Mouse (Mus musculus): ENCODE data around the gene Gbx2.

Gene Gbx2

DNA sequence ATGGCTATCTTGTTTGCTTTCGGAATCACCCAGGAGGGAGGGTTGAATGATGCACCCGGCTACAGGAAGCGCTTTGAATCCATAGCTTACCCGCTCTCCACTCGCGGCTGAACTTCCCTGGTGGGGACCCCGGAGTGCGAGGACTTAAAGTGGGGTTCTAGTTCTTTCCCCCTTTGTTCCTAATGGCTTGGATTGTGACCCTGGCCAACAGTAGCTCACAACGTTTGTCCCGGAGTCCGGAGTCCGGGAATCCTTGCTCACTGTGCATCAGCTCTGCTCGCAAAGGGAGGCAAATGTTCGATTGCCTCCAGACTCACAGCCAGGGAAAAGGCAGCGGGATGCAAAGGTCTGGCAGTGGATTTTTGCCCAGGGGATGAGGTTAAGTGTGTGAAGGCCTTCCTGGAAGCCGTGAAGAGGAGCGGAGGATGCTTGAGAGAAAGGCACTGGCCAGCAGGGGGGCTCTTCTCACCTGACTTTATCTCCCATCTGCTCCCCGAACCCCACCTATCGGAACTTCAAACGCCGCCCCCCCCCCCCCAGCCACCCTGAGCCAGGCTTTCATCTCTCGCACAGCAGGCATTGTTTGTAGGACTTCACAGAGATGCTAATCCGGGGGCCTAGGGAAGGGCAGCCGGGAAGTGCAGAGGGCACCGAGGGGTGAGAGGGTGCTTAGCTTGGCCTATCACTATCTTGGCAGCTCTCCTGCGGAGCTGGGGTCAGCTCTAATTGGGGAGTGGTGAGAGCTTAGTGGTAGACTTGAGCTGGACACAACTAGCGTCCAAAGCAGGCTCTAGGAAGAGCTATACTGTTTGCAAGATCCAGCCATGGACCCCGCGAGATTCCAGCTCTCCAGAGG is 4.7 kb upstream of the Gbx2 start:
- DNase-seq (ENCODE audit: low spot score), result no peak

GRCm38 (mm10) chr1:89934316-89935260 is 3.6 kb upstream of the Gbx2 start:
- DNase-seq (ENCODE audit: low spot score), result no peak

- no peak for DNase-seq (ENCODE audit: low spot score)
These were observed 2.8 kb upstream of the Gbx2 start for GRCm38 (mm10) chr1:89933786-89934185.

DNA sequence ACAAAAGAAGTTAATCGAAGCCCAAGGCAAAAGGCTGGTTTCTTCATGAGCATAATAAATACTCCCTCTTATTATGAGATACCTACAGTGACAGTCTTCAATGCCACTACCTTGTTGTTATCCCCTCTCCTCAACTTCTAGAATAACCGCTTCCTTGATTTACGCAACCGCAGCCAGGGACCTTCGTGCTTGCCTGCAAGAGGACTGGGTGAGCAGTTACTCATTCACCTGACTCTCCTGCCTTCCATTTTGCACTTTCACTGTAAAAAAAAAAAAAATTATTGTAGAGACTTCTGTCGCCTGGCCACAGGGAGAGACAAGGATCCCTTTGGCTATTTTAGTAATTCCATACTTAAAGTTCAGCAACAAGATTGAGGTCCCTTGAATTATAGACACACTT is 2.0 kb upstream of the Gbx2 start:
- DNase-seq (ENCODE audit: low spot score), result no peak

DNA sequence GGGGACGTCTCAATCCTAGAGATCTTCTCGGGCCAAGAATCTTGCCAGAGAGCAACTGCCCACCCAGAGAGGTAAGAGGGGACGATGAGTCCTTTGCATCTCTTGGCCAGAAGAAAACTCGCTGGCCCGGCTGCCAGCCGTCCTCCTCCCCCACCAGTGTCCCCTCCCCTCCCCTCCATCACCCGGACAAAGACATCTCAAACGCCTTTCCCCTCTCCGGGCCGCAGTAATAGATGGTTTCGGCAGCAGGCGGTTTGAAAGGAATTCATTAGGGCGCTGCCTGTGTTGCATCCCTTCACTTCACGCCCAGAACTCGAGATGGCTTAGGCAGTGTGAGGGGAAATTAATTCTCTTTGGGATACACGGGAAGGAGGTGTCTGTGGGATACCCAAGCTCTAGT is 1.6 kb upstream of the Gbx2 start:
- no peak for DNase-seq (ENCODE audit: low spot score)

GRCm38 (mm10) chr1:89932021-89932423 is 1.0 kb upstream of the Gbx2 start:
- DNase-seq (ENCODE audit: low spot score), result no peak

- DNase-seq (ENCODE audit: low spot score), result no peak
These were observed 428 bp downstream of the Gbx2 start for GRCm38 (mm10) chr1:89930551-89930950.

GRCm38 (mm10) chr1:89929721-89930505 is 1.1 kb downstream of the Gbx2 start:
- DNase-seq (ENCODE audit: low spot score), result no peak

- no peak for DNase-seq (ENCODE audit: low spot score)
These were observed 1.8 kb downstream of the Gbx2 start for GRCm38 (mm10) chr1:89929181-89929580.

DNA sequence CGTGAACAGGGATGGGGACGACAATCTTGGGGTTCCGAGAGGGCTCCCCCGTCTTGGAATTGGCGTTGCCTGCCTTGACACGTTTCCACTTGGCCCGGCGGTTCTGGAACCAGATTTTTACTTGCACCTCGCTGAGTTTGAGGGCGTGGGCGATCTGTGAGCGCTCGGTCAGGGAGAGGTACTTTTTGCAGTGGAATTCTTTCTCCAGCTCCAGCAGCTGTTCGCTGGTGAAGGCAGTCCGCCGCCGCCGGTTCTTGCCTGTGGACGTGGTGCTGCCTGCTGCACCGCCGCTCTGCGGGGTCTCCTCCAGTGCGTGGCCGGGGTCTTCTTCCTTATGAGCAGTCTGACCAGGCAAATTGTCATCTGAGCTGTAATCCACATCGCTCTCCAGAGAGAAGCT is 2.3 kb downstream of the Gbx2 start:
- no peak for DNase-seq (ENCODE audit: low spot score)

DNA sequence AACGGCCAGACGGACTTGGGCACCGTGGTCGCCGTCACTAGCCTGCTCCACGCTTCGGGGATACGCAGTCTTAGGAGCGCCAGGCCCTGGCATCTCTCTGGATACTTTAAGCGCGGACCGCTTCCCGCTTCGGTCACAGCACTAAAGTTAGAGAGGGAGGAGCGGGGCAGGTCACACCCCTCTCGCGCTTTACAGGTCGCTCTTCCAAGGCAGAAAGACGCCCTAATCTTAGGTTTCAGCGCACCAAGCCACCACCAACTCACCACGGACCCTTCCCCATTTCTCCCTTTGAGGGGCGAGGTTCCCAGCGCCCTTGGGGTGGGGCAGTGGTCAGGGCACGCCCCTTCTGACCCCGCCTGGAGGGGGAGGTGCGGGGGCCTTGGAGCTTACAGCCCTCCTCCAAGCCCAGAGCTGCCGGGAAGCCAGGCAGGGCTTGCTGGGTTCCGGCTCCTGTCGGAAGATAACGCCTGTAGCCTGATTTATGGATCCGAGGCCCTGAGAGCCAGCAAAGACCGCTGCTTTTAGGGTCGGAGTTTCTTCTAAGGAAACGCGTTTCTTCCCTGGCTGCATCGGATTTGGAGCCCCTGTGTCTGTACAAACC is 3.8 kb downstream of the Gbx2 start:
- DNase-seq (ENCODE audit: low spot score), result no peak

- no peak for DNase-seq (ENCODE audit: low spot score)
These were observed 4.4 kb downstream of the Gbx2 start for GRCm38 (mm10) chr1:89926583-89927060.

GRCm38 (mm10) chr1:89925501-89926190 is 5.3 kb downstream of the Gbx2 start:
- no peak for DNase-seq (ENCODE audit: low spot score)

- no peak for DNase-seq (ENCODE audit: low spot score)
These were observed 7.3 kb downstream of the Gbx2 start for GRCm38 (mm10) chr1:89923642-89924020.

GRCm38 (mm10) chr1:89922883-89923641 is 7.9 kb downstream of the Gbx2 start:
- no peak for DNase-seq (ENCODE audit: low spot score)

DNA sequence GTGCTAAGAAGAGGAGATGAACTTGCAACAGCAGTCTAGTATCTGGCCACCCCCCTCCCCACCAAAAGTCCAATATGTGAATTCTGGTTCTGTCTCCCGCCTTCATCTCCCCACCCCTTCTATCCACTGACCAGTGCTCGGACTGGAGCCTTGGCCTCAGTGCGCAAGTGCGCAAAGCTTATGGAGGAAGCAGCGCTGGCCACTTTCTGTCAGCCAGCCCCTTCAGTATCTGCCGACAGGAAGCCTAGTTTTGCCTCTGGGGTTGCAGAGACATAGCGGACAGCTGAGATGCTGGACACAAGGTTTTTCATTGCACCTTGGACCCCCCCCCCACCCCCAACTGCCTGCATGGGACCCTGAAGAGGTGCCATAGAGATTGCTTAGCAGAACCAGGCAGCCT is 8.7 kb downstream of the Gbx2 start:
- no peak for DNase-seq (ENCODE audit: low spot score)

GRCm38 (mm10) chr1:89921806-89922205 is 9.2 kb downstream of the Gbx2 start:
- DNase-seq (ENCODE audit: low spot score), result no peak

DNA sequence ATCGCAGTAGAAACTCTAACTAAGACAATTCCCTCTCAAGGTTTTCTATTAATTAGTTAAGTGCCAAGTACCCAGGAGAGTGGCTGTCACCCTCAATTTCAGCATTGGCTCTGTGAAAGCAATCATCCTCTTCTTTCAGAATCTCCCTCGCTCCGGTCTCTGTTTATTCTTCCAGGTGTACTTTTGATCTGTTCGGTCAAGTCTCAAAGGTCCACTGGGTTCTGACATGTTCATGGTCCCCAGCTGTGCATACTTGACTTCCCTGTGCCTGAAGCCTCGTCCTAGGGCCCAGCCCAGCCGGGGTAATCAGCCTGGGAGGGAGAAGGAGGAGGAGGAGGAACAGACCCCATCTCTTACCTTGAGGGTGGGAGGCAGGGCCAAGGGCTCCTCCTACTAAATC is 11.8 kb downstream of the Gbx2 start:
- no peak for DNase-seq (ENCODE audit: low spot score)

DNA sequence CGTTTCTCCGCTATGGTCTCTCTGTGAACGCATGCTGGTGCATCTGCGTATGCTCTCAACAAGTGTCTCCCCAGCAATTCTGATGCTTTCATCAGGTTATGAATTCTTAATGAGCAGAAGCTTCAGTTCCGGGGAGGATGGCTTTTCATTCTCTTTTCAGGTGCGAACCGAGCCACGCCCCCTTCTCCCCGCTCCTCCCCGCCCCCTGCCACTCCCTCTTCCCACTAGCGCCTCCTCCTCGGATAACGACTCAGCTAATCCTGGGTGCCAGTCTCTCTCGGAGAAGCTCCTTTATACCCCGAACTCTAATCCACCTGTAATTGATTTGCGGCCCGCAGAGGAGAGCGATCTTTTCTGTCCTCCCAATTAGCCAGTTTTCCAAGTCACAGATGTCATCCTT is 12.9 kb downstream of the Gbx2 start:
- DNase-seq (ENCODE audit: low spot score), result no peak

GRCm38 (mm10) chr1:89913611-89914010 is 17.4 kb downstream of the Gbx2 start:
- no peak for DNase-seq (ENCODE audit: low spot score)
